Mouse (Mus musculus) layer of hippocampus, adult 18-20 months (tissue): ENCODE results near the gene Slc38a2. TPM values are rescaled to one million over a fixed set of nuclear protein-coding genes. Genes with fewer than 3 reads are reported as not detected.
A peak's percentile ranks its signal among the peaks of the same experiment; 100 is the strongest.

Source experiments
- DNase-seq, 2 experiments: peaks; one replicate each; pipeline ENCODE4 v3.0.0; 2022; ENCODE audit warnings: low spot score in 2 of 2
- long read RNA-seq: library from polyadenylated mRNA; stranded (forward); transcript quantifications from one replicate; pipeline ENCODE4 v2.0.0, GENCODE M21; 2021
- total RNA-seq, 2 experiments: library from RNA; stranded (reverse); gene quantifications; 2 replicates each; pipeline ENCODE4 v1.2.3; 2021

The Slc38a2 gene
- total RNA-seq: 10 to 100 TPM; 85.1 to 88.2 TPM
- long read RNA-seq, full-length matches to known transcripts: 29 of 62 reads
- long read RNA-seq, partial matches to known transcripts: 19 of 62 reads
- long read RNA-seq, other reads (novel, unspliced or antisense): 14 of 62 reads

DNA sequence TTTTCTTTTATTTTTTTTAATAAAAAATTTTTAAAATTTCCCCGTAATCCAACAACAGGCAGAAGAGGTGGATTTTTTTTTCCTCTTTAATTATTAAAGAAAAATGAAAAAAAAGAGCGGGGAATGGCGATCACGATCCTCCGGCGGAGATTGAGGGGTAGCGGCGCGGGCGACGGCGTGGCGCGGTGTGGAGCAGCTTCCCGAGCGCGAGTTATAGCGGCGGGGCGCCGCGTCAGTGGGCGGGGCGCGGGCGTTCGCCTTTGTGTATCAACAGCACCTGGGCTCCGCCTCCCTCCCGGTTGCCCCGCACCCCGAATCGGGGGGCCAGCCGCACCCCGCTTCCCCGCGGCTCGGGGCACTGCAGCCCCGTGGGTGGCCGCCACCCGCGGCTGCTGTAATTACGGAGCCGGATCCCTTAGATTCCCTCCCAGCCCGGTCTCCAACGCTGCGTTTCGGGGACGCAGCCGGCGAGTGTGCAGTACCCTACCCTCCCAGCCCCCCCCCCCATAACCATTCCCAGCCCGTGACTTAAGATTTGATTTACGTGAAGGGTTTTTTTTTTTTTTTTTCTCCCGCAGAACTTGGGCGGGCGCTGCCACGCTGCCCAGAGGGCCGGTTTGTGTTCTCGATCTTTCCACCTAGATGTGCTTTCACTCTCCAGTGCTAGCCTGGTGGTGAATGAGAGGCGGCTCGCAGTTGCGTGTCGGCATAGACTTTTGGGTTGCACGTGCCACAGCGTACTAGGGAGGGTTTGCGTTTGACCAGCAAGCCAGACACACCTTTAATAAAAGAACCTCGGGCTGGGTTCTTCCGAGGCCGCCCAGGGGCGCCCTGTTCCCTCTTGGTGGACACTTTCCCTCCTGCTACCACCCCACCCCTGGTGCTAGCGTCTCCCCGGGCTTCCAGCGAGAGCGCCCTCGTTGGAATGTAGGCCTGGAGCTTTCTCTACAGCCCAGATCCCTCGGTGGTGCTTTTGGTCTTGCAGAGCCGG, at the start of gene Slc38a2:
Slc38a2 (minus strand) TSS at position 210 of the 991 bp plus-strand sequence.
- peak; percentile 82 to 95 for DNase-seq

DNA sequence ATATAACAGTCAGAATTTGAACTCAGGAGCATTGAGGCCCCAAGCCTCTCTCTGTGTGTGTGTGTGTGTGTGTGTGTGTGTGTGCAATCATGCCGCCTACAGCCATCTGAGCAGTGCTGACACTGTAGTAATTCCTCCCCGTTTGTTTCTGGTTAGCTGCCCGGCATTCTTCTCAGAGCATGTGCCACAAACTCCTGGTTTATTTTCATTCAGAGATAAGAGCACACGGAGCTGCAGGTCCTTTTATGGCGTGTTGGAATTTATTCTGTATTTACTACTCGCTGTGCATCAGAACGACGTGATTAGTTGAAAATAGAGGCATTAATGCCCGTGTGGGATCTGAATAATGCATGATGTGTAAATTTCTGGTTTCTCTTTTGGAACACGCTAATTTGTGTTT, 49.6 kb upstream of the Slc38a2 start:
- DNase-seq: peak; percentile 12 to 55

DNA sequence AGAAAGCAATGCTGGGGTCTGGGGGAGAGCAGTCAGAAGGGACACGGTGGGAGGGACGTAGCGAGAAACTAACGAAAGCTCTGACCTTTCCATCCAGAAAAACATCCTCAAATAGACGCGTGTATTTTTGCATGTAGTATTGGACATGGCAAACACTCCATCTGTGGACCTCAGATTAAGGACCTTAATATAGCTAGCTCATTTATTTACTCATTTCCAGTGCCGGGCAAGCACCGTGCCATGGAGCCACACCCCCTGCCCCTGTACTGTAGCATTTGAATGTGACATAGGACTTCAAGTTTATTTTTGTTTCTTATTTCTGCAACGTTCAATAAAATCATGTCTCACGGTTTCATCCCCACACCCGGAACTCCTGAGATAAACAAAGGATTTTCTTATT, 48.0 kb upstream of the Slc38a2 start:
- no peak for DNase-seq

DNA sequence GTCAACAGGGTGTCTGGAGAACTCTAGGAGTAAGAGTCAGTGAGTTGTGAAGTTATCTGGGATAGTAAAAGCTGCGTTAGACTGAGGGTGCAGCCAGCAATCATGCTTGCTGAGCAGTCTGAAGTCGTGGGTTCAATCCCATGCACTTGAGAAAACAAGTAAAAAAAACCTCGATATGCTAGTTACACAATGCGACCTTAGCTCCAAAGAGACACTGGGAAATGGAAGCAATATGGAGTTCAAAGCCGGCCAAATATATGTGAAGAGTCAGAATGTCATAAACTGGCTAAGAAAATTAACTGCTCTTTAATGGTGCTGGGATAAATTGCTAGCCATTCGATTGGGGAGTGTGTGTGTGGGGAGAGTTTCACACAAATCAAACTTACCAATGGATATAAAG, 47.5 kb upstream of the Slc38a2 start:
- DNase-seq: no peak

DNA sequence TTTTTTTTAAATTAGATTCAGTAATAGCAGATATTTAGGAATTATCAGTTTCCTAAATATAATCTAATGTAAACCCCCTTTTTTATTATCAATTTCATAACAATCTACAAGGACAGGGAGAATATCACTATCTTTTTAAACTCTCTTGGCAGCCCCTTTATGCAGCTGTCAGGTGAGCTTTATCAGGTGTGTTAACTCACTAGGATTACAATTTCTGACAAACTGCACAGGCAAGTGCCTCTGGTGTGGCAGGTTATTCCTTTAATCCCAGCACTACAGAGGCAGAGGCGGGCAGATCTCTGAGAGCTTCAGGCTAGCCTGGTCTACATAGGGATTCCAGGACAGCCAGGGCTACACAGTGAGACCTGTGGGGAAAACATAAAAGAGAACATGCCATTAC, 45.8 kb upstream of the Slc38a2 start:
- no peak for DNase-seq

DNA sequence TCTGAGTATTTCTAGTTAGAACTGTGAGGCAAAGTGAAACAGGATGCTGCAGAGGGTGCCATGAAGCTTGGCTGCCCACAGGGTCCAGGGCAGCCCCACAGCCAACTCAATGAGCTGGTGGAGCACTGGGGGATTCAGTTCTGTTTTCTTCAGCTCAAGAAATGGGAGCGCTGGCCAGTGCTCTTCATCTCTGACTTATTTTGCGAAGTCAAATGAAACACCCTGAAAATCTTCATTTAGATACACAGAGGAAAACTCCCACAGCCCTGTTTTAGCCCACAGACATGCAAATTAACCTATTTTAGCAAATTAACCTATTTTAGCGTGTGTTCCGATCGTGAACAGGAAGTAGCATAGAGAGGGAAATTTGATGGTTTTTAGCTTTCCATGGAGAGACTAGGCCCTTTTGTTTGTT, 45.4 kb upstream of the Slc38a2 start:
- no peak for DNase-seq

DNA sequence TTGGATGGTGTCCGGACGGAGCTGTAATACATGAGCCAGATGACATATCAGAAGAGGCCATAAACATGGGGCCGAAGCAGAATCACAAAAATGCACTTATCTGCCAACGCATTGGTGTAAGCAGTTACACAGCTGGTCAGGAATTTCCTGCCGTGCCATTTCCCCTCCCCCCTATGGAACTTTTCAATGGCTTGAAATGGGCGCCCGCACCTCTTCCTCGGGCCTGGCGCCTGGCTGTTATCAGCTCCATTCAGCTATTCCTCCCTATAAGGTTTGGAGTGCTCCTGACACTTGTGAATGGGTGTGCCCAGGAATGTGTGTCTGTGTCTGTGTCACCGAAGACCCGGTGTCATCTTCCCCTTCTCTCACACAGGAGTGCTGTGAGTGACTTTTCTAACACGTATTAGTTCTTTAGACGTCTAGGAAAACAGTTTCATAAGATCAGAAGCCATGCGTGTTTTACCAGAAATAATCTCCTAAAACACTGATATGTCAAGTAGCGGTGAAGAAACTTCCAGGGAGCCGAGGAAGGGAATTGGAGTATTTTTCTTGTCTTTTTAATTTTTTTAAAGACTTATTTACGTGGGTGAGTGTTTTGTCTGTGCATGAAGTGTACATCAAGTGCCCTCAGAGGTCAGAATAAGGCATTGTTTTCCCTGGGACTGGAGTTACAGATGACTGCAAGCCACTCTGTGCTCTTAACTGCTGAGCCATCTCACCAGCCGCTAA, 44.8 kb upstream of the Slc38a2 start:
- no peak for DNase-seq

DNA sequence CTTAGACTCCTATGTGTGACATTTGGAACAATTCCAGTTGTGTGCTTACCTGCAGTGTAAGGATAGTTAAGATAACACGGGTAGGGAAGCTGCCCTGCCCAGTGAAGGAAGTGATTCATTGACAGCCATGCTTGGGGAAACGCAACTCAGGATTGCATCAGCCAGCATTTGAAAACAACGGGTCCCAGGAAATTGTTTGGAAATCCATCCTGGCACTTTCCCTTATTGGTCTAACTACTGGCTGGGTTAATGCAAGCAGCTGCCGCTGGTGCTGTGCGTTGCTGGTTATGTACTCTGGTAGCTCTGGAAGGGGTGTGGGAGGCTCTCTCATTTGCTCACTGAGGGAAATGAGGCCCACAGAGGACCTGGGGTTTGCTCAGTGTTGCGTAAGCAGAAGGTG, 43.7 kb upstream of the Slc38a2 start:
- no peak for DNase-seq

DNA sequence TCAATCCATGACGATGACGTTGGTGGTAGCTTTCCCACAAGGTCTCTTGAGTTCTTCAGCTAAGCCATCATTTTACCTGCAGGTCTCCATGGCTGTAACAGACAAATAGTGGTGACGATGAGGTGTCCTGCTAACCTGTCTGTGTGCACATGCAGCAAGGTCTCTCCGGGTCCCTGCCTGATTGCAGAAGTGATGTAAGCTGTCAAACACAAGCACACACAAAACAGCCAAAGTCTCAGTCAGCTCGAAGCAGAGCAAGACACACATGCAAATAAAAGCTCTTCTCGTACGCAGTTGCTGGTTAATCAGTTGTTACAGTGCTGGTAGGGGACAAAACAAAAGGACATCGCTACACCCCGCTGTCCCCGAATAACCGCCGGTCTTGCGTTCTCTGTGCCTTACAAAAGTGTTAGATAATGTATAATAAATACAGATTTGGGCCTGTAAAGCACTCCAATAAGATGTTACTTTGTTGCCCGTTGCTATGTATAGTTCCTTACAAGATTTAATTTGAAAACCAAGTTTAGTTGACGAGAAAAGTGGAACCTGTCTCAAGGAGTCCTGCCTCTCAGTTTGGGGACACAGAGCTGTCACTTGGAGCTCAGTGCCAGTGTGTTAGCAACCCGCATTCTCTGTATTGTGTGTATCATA, 43.2 kb upstream of the Slc38a2 start:
- no peak for DNase-seq

DNA sequence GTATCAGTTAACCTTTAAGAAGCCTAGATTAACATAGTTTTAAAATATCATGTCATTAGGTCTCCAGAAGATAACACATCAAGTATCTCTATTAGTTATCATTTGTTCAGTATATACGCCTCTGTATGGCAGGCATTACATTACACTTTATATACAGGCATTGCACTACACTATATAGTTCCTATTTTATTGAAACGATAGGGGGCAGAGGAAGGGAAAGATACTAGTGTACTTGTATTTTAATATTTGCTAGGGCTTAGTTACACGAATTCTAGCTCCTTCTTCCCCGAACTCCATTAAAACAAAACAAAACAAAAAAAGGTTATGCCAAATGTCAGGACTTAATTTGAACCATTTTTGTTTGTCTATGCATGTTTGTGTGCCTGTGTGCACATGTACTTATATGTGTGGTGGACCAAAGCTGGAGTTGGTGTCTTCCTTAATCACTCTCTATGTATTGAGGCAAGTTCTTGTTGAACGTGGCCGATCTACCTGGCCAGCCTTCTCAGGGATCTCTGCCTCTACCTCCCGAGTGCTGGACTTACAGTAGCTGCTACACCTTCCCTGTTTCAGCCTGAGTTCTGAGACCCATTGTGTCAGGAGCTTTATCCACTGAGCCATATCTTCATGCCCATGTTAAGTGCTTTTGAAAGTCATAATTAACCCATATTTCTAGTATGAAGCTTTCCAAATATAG, 41.5 kb upstream of the Slc38a2 start:
- no peak for DNase-seq

DNA sequence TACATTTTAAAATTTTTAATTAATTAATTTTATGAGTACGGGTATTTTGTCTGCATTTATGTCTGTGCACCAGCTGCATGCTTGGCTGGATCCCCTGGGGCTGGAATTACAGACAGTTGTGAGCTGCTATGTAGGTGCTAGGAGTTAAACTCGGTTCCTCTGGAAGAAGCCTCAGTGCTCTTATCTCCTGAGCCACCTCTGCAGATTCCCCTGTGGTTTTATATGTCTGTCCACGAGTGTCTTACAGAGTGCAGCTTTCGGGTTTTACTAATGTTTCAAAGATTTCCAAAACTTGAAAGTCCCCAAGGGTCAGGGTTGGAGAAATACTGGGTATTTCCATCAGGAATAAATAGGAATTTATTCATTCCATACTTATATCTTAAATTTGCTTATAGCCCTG, 40.6 kb upstream of the Slc38a2 start:
- no peak for DNase-seq

DNA sequence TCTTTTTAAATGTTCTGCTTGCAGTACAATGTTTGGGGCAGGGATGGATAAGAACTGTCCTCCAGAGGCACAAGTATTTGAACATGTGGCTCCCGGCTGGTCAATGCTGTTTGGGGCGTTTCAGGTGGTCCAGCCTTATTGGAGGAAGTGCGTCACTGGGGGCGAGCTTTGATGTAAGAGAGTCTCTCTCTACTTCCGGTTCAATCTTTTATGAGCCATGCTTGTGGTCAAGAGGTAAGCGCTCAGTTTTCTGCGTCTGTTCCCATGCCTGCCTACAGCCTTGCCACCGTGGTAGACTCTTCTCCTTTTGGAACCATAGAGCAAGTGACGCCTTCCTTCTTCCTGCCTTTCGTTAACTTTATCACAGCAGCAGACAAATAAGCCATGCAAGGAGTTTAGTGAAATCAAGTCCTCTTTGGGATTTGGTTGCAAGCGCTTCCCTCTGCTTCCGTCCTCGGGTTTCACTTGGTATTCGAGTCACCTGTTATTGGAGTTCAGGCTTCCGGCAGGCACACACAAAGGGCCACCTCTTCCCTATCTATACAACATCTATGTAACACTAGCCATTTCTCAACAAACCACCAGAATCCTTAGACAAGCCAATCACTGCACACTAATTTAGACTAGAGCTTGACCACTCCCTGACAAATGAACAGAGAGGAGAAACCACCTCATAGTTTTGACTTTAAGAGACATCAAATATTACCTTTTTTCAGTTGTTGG, 37.3 kb upstream of the Slc38a2 start:
- DNase-seq: no peak

DNA sequence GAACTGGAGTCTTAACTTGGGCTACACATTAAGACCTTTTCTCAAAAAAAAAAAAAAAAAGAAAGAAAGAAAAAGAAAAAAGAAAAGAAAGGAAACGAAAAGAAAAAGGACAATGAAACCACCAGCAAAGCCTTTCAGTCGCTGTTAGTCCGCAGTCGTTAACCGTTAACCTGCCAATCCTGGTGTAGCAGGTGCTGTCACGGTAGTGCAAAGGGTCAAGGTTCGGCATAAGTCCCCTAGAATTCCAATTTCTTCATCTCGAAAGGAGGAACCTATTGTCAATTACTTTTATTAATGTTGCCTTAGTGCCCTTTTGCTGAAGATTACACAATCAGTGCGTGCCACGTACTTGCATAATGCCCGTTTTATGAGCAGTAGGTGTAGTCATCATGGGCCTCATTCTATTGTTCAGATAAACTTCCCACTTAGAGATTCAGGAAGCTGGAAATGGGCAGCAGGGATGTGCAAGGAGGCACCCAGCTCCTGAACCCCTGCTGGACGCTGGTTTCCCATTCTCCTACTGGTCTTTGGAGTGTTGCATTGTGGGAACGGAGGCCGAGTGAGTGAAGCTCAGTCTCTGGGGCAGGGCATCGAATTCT, 36.1 kb upstream of the Slc38a2 start:
- DNase-seq: no peak

DNA sequence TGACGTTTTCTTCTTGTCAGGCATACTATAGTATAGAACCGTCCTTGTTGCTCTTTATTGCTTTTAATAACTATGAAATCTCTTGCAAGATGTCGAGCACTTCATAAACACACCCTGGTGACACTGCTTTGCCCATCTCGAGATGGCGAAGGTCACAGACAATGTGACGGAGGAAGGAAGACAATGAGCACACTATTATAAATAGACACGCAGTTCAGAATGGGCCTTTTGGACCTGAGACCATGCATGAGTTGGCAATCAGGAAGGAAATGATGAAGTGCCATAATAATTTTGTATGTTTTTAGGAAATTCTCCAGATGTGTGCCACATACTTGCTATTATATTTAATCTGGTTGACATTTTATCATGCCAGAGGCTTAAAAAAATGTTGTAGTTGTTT, 34.9 kb upstream of the Slc38a2 start:
- no peak for DNase-seq

DNA sequence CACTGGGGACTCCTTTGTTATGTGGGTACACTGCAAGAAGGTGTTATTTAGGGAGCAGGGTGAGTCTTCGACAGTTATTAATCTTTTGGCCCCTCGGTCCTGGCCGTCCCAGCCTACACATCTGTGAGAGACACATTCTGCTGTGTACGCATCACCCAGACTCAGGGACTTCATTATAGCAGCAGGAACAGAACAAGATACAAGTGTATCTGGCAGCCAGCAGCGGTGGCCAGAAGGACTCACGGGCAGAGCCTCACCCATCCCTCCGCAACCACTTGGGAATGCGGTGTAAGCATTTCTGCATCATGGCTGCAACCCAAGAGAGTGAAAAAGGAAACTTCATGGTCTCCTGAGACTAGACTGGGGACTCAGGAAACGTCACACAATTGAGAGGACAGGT, 30.9 kb upstream of the Slc38a2 start:
- no peak for DNase-seq

DNA sequence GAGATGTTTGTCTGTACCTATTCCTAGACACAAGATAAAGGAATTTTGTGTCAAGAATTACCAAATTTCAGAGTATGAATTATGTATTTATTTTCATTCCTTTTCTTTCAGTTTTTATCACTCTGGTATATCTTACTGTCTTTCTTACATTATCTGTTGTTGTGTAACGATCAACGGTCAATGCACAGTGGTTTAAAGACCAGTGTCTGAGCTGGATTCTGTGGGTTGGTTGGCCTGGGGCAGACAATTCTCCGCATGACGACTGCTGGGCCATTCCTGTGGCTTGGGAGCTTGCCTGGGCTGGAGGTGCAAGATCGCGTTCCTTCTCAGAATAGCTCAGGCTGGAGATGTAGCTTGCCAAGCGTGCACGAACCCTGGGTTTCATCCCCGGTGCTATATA, 30.3 kb upstream of the Slc38a2 start:
- DNase-seq: no peak

DNA sequence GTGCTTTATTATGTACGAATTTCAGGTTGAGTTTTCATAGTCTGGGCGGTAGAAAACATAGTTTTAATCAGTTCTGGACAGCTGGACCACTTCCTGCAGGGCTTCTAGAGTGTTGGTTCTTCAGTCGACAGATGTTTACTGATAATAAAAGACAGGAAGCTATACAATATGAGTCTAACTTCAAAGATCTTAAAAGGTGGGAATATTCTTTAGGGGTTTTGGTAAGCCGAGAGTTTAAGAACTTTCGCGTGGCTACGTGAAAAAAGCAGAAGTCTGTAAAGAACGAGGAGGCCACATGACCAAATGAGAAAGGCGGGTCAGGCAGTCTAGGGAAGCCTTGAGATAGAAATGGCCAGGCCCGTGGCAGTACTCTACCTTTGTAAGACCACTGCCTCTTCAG, 29.5 kb upstream of the Slc38a2 start:
- no peak for DNase-seq

DNA sequence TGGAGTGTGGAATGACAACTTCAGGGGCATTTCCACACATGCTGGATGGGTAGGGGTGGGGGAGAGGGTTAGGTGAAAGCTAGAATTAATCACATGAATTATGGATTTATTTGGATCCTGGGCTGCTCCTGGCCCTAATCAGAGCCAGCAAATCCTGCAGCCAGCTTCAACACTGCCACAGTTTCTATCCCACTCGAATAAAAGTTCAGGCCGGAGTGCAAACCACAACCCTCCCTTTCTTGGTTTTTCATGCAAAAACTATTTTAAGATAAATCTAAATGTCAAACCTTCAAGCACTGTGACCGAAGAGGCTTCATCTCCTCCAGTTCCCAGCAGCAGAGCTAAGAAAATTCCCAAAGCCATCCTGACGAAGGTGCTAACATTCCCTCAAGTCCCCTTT, 28.8 kb upstream of the Slc38a2 start:
- DNase-seq: no peak

DNA sequence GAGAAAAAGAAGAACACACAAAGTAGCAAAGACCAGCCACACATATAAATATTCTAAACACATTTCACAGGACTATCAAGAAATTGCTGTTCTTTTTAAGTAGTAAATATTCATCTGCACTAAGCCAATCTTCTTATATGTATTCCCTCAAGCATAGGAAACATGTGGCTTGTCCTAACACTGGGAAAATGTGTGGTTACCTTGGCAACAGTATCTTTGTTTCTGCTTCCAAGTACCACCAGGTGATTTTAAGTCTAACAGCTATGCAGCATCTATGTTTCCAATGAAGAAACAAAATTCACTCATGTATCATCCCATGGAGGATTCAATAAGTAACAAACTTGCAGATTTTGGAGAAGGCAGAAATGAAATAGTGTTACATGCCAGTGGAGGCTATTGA, 25.0 kb upstream of the Slc38a2 start:
- DNase-seq: no peak

DNA sequence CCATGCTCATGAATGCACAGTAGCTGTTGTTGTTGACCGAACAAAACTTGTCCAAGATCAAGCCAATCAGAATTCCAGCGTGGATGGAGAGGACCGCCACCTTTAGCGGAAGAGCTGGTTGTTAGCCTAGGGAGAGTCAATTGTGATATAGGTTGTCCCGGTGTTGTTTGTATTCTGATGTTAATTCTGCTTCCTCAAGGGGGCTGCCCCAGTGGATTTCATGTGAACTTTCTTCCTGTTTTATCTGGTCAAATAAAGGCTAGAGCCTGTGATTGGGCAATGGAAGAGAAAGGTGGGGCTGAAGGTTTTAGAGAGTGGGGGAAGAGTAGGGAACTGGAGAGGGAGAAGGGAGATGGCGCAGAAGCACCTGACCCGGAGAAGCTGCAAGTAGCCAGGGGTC, 22.7 kb upstream of the Slc38a2 start:
- no peak for DNase-seq
